ENCODE assay signal across 24 mouse cellular contexts in the genomic region with DNA sequence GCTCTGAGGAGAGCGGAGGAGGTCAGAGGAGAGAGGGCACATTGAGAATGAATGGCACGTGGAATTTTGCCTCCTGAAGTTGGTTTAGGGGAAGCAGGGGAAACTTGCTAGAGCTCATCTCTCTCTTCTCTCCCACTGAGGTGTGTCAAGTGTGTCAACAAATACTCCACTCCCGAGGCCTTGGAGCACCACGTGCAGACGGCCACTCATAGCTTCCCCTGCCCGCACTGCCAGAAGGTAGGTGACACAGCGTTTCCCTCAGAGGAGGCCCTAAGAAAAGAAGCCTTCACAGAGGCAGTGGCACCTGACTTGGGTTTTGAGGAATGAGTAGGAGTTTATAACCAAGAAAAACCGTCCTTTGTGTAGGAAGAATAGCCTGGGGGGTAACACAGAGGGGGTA. TPM values are rescaled to one million over a fixed set of nuclear protein-coding genes. Genes with fewer than 3 reads are reported as not detected.
A peak's percentile ranks its signal among the peaks of the same experiment; 100 is the strongest.
DNase-seq lines count a peak whose midpoint lies in the region; ATAC-seq lines count a peak whose summit lies in the region.
"Had no signal": no experiment of that assay in that cellular context is flagged by ENCODE, and none has a peak within 500 bp of the region (broad histone marks: within the 10 kb centered on the region; RNA-seq: fewer than 3 reads in every experiment).

No protein-coding gene starts in this region.

- 78% methylated on average over 8 of the region's 8 CpGs for WGBS in heart, embryonic 10.5 days
- 51% methylated on average over 8 of the region's 8 CpGs for WGBS in lung, embryonic 16.5 days
- 85% methylated on average over 8 of the region's 8 CpGs for WGBS in midbrain, embryonic 13.5 days

- DNase-seq in heart, embryonic 10.5 days (ENCODE audit: low spot score), result no peak
- no peak for DNase-seq in heart, postnatal 10 days
- DNase-seq in lung, adult 18-20 months, result peak; percentile 69 to 84
- peak; percentile 75 for DNase-seq in lung, postnatal 25 days (ENCODE audit: low spot score)
- DNase-seq in layer of hippocampus, postnatal 36 days, result no peak
- DNase-seq: adrenal gland, postnatal 10 days; cerebellum, adult 11 months; cerebellum, adult 8-10 months; cerebellum, postnatal 14 days; embryo, embryonic 11 days; gastrocnemius, postnatal 10 days; heart, adult 18-20 months had no signal

- H3K27ac ChIP-seq in heart, embryonic 10.5 days, result 0 out of 2 replicates have a peak overlapping the region, but pooled peaks have one; percentile 7
- H3K27ac ChIP-seq in lung, embryonic 16.5 days (ENCODE audit: low read length), result peak overlapping the region; percentile 55
- no peak overlapping the region for H3K27ac ChIP-seq in midbrain, embryonic 13.5 days
- H3K27ac ChIP-seq: embryonic facial prominence, embryonic 15.5 days; heart, embryonic 15.5 days; hindbrain, embryonic 10.5 days had no signal

- no peak overlapping the region for H3K4me2 ChIP-seq in lung, embryonic 16.5 days (ENCODE audit: low read depth, low read length)
- no peak overlapping the region for H3K4me2 ChIP-seq in midbrain, embryonic 13.5 days (replicated peaks)
- H3K4me2 ChIP-seq: embryonic facial prominence, embryonic 15.5 days; heart, embryonic 11.5 days; heart, embryonic 15.5 days had no signal

- H3K9ac ChIP-seq in lung, embryonic 16.5 days (ENCODE audit: low read length), result no peak overlapping the region
- no peak overlapping the region for H3K9ac ChIP-seq in midbrain, embryonic 13.5 days (replicated peaks)
- H3K9ac ChIP-seq: embryonic facial prominence, embryonic 15.5 days; heart, embryonic 15.5 days had no signal

- no peaks in the 10 kb centered on the region for H3K4me1 ChIP-seq in heart, embryonic 10.5 days
- peaks cover 2% of the 10 kb centered on the region; the same call in 1 of the 2 replicates for H3K4me1 ChIP-seq in lung, embryonic 16.5 days (replicated peaks; ENCODE audit: control insufficient read depth, insufficient read depth, low read length)
- H3K4me1 ChIP-seq in midbrain, embryonic 13.5 days (replicated peaks), result no peaks in the 10 kb centered on the region
- H3K4me1 ChIP-seq: embryonic facial prominence, embryonic 15.5 days; heart, embryonic 15.5 days had no signal

- 0 out of 2 replicates have a peak, but pooled peaks cover 5% of the 10 kb centered on the region for H3K9me3 ChIP-seq in heart, embryonic 10.5 days
- peaks cover 3% of the 10 kb centered on the region; the same call in 1 of the 2 replicates for H3K9me3 ChIP-seq in lung, embryonic 16.5 days (ENCODE audit: control insufficient read depth, low read length)
- H3K9me3 ChIP-seq in midbrain, embryonic 13.5 days, result peaks cover 7% of the 10 kb centered on the region
- H3K9me3 ChIP-seq: heart, embryonic 15.5 days had no signal

- no peaks in the 10 kb centered on the region for H3K27me3 ChIP-seq in heart, embryonic 10.5 days (ENCODE audit: insufficient read depth, poor library complexity, severe bottlenecking)
- no peaks in the 10 kb centered on the region for H3K27me3 ChIP-seq in lung, embryonic 16.5 days (ENCODE audit: control insufficient read depth, insufficient read depth, low read depth, low read length)
- H3K27me3 ChIP-seq in midbrain, embryonic 13.5 days, result no peaks in the 10 kb centered on the region
- H3K27me3 ChIP-seq: embryonic facial prominence, embryonic 15.5 days; heart, embryonic 15.5 days had no signal

- H3K4me3 ChIP-seq in heart, embryonic 10.5 days, result no peak overlapping the region
- no peak overlapping the region for H3K4me3 ChIP-seq in lung, embryonic 16.5 days (ENCODE audit: low read length)
- no peak overlapping the region for H3K4me3 ChIP-seq in midbrain, embryonic 13.5 days (replicated peaks)
- H3K4me3 ChIP-seq: embryonic facial prominence, embryonic 15.5 days; heart, embryonic 15.5 days; hindbrain, embryonic 10.5 days had no signal

- peak; percentile 67; the same call in 1 of the 2 replicates for ATAC-seq in lung, embryonic 16.5 days (ENCODE audit: low read depth)
- ATAC-seq in midbrain, embryonic 13.5 days, result no peak
- ATAC-seq: forebrain, embryonic 16.5 days had no signal

- intact Hi-C loops in heart, postnatal 10 days (cut with DNase I), result no loop called here

- peaks cover 58% of the 10 kb centered on the region for H3K36me3 ChIP-seq in heart, embryonic 10.5 days
- peaks cover 12% of the 10 kb centered on the region for H3K36me3 ChIP-seq in lung, embryonic 16.5 days (ENCODE audit: control insufficient read depth, insufficient read depth, low read length)
- peaks cover 83% of the 10 kb centered on the region for H3K36me3 ChIP-seq in midbrain, embryonic 13.5 days

RNA-seq across cellular contexts. Expression of a gene that starts 10.3 kb away (rescaled TPM):
- polyA plus RNA-seq in heart, embryonic 10.5 days (2016; fragmentation: Nextera tagmentation; extraction: Ambion mirVana), result 13.5 and 17.4 TPM in 2 replicates
- total RNA-seq in heart, postnatal 10 days (2021), result 100 to 1,000 TPM; 125 to 126 TPM
- 19.3 and 22.6 TPM in 2 replicates for polyA plus RNA-seq in lung, embryonic 16.5 days (2015; fragmentation: Nextera tagmentation; extraction: Ambion mirVana)
- polyA plus RNA-seq in midbrain, embryonic 13.5 days (2015; fragmentation: Nextera tagmentation; extraction: Ambion mirVana), result 22.2 and 27.2 TPM in 2 replicates
- total RNA-seq in layer of hippocampus, postnatal 36 days (2021), result 100 to 1,000 TPM; 212 to 220 TPM

RNA-seq across cellular contexts. Expression of a gene that starts 27.9 kb away (rescaled TPM):
- polyA plus RNA-seq in heart, embryonic 10.5 days (2016; fragmentation: Nextera tagmentation; extraction: Ambion mirVana), result 0.32 and 0.69 TPM in 2 replicates
- total RNA-seq in heart, postnatal 10 days (2021), result not detected
- polyA plus RNA-seq in lung, embryonic 16.5 days (2015; fragmentation: Nextera tagmentation; extraction: Ambion mirVana), result 0.48 TPM in 1 of 2 replicates, not detected in the other
- polyA plus RNA-seq in midbrain, embryonic 13.5 days (2015; fragmentation: Nextera tagmentation; extraction: Ambion mirVana), result 0.61 and 0.96 TPM in 2 replicates
- total RNA-seq in layer of hippocampus, postnatal 36 days (2021), result not detected
- total RNA-seq: adrenal gland, postnatal 10 days; common myeloid progenitor, adult 5-6 weeks; gastrocnemius, postnatal 10 days; heart, postnatal 25 days; MEL had no signal
- polyA plus RNA-seq: embryonic facial prominence, embryonic 11.5 days; forebrain, embryonic 11.5 days; forebrain, embryonic 16.5 days; heart, embryonic 15.5 days; hindbrain, embryonic 10.5 days had no signal

RNA-seq across cellular contexts. Expression of a gene that starts 28.1 kb away (rescaled TPM):
- 0.87 and 0.95 TPM in 2 replicates for polyA plus RNA-seq in heart, embryonic 10.5 days (2016; fragmentation: Nextera tagmentation; extraction: Ambion mirVana)
- total RNA-seq in heart, postnatal 10 days (2021), result 1 to 10 TPM; 2.2 to 2.9 TPM
- 0.88 and 1.0 TPM in 2 replicates for polyA plus RNA-seq in lung, embryonic 16.5 days (2015; fragmentation: Nextera tagmentation; extraction: Ambion mirVana)
- 2.0 and 2.1 TPM in 2 replicates for polyA plus RNA-seq in midbrain, embryonic 13.5 days (2015; fragmentation: Nextera tagmentation; extraction: Ambion mirVana)
- total RNA-seq in layer of hippocampus, postnatal 36 days (2021), result 10 to 100 TPM in 1 of 2 experiments, 1 to 10 TPM in 1; 9.2 to 10.1 TPM

RNA-seq across cellular contexts. Expression of a gene that starts 37.7 kb away (rescaled TPM):
- 19.9 and 21.5 TPM in 2 replicates for polyA plus RNA-seq in heart, embryonic 10.5 days (2016; fragmentation: Nextera tagmentation; extraction: Ambion mirVana)
- total RNA-seq in heart, postnatal 10 days (2021), result 10 to 100 TPM; 25.7 to 26.8 TPM
- polyA plus RNA-seq in lung, embryonic 16.5 days (2015; fragmentation: Nextera tagmentation; extraction: Ambion mirVana), result 31.4 and 33.1 TPM in 2 replicates
- 12.3 and 13.4 TPM in 2 replicates for polyA plus RNA-seq in midbrain, embryonic 13.5 days (2015; fragmentation: Nextera tagmentation; extraction: Ambion mirVana)
- total RNA-seq in layer of hippocampus, postnatal 36 days (2021), result 10 to 100 TPM in 1 of 2 experiments, 1 to 10 TPM in 1; 10.0 to 10.5 TPM

Comparison
In these comparisons a context has a peak if more than half of its experiments do, and no peak if none do; other contexts are left out.
1. DNase-seq: peak in lung, adult 18-20 months (2 of 2) and lung, postnatal 25 days (single experiment); none in heart, embryonic 10.5 days (single experiment), heart, postnatal 10 days (0 of 2) and layer of hippocampus, postnatal 36 days (0 of 2).